Mouse (Mus musculus) embryonic fibroblast, embryonic 13.5 days (primary cell): ENCODE results near the gene Strn3. TPM values are rescaled to one million over a fixed set of nuclear protein-coding genes. Genes with fewer than 3 reads are reported as not detected.
A peak's percentile ranks its signal among the peaks of the same experiment; 100 is the strongest.

Experiments used
- H3K27ac ChIP-seq: 2 replicates; pipeline ENCODE4 v1.5.1; 2012; ENCODE audit warnings: low read length, control low read depth, inconsistent platforms; ENCODE audit not compliant: insufficient read depth
- H3K4me1 ChIP-seq: 2 replicates; pipeline ENCODE4 v1.6.1; 2011; ENCODE audit warnings: low read length; ENCODE audit not compliant: control insufficient read depth, insufficient read depth
- H3K4me3 ChIP-seq: 2 replicates; pipeline ENCODE4 v1.5.1; 2011; ENCODE audit warnings: mild to moderate bottlenecking, control low read depth, low read length; ENCODE audit not compliant: insufficient read depth
- CTCF ChIP-seq: IDR thresholded peaks from 2 replicates; pipeline ENCODE4 v1.5.1; 2011; ENCODE audit warnings: mild to moderate bottlenecking, control low read depth, low read length, moderate library complexity, borderline replicate concordance; ENCODE audit not compliant: insufficient read depth
- POLR2A ChIP-seq: IDR thresholded peaks from 2 replicates; pipeline ENCODE4 v1.6.1; 2011; ENCODE audit warnings: low read depth, mild to moderate bottlenecking, control low read depth, low read length, moderate library complexity
- polyA plus RNA-seq: library from polyadenylated mRNA; stranded (reverse); fragments of >200 nt; gene quantifications from 2 replicates; pipeline ENCODE4 v1.2.4, GENCODE M21; 2011; ENCODE audit warnings: low read depth; ENCODE audit not compliant: missing spikeins, insufficient read length

The Strn3 gene
- polyA plus RNA-seq, result 120 and 129 TPM in 2 replicates

- Histone ChIP-seq H3K4me1 (peaks cover 7% of the 10 kb centered on the region; the same call in 1 of the 2 replicates), H3K4me3 (peak within 1 kb of the TSS; percentile 96), H3K27ac (peak within 1 kb of the TSS; percentile 97)
- TF ChIP-seq CTCF, result no peak
- peak; percentile 74 for TF ChIP-seq POLR2A
Measured at GRCm38 (mm10) chr12:51691845-51692632, at the start of gene Strn3. TSS of gene Strn3 (minus strand) at chr12:51691897.

GRCm38 (mm10) chr12:51736807-51737206, 45.1 kb upstream of the Strn3 start:
- Histone ChIP-seq H3K27ac (no peak overlapping the region), H3K4me1 (peaks cover 19% of the 10 kb centered on the region), H3K4me3 (no peak overlapping the region)
- no peak for TF ChIP-seq CTCF
- TF ChIP-seq POLR2A, result no peak

GRCm38 (mm10) chr12:51736381-51736780, 44.7 kb upstream of the Strn3 start:
- Histone ChIP-seq H3K4me1 (peaks cover 19% of the 10 kb centered on the region), H3K4me3 (no peak overlapping the region), H3K27ac (peak overlapping the region; percentile 97)
- TF ChIP-seq POLR2A, result no peak
- TF ChIP-seq CTCF, result no peak

GRCm38 (mm10) chr12:51735840-51736271, 44.2 kb upstream of the Strn3 start:
- TF ChIP-seq POLR2A (no peak), CTCF (no peak)
- Histone ChIP-seq H3K4me3 (no peak overlapping the region), H3K27ac (peak overlapping the region; percentile 97), H3K4me1 (peaks cover 19% of the 10 kb centered on the region)

- peak overlapping the region; percentile 97 for H3K27ac ChIP-seq
- no peak overlapping the region for H3K4me3 ChIP-seq
- no peak for TF ChIP-seq POLR2A
- no peak for TF ChIP-seq CTCF
- peaks cover 19% of the 10 kb centered on the region for H3K4me1 ChIP-seq
Measured at GRCm38 (mm10) chr12:51734605-51735211, 43.0 kb upstream of the Strn3 start.

- Histone ChIP-seq H3K27ac (0 out of 2 replicates have a peak overlapping the region, but pooled peaks have one; percentile 53), H3K4me3 (no peak overlapping the region), H3K4me1 (peaks cover 11% of the 10 kb centered on the region)
- TF ChIP-seq CTCF (no peak), POLR2A (no peak)
Measured at GRCm38 (mm10) chr12:51729827-51730226, 38.1 kb upstream of the Strn3 start.

- Histone ChIP-seq H3K27ac (peak overlapping the region; percentile 53), H3K4me1 (0 out of 2 replicates have a peak, but pooled peaks cover 4% of the 10 kb centered on the region), H3K4me3 (no peak overlapping the region)
- TF ChIP-seq CTCF, result no peak
- TF ChIP-seq POLR2A, result no peak
Measured at GRCm38 (mm10) chr12:51729058-51729457, 37.4 kb upstream of the Strn3 start.

- Histone ChIP-seq H3K27ac (no peak overlapping the region), H3K4me1 (no peaks in the 10 kb centered on the region), H3K4me3 (no peak overlapping the region)
- TF ChIP-seq CTCF, result no peak
- TF ChIP-seq POLR2A, result no peak
Measured at GRCm38 (mm10) chr12:51721836-51722235, 30.1 kb upstream of the Strn3 start.

GRCm38 (mm10) chr12:51718617-51719016, 26.9 kb upstream of the Strn3 start:
- H3K27ac ChIP-seq, result no peak overlapping the region
- no peak overlapping the region for H3K4me3 ChIP-seq
- H3K4me1 ChIP-seq, result no peaks in the 10 kb centered on the region
- no peak for TF ChIP-seq CTCF
- TF ChIP-seq POLR2A, result no peak

GRCm38 (mm10) chr12:51712685-51713084, 21.0 kb upstream of the Strn3 start:
- no peak overlapping the region for H3K4me3 ChIP-seq
- no peak overlapping the region for H3K27ac ChIP-seq
- TF ChIP-seq POLR2A (no peak), CTCF (no peak)
- H3K4me1 ChIP-seq, result peaks cover 10% of the 10 kb centered on the region
